Mouse (Mus musculus) brown adipose tissue, adult 24 weeks (tissue): ENCODE measurements at regions not wholly inside any gene's neighbourhood (a gene's known extent, or its start where the extent isn't known, plus 50 kb on each side); places are given as distances from the start of the nearest gene placed in this dataset.
A peak's percentile ranks its signal among the peaks of the same experiment; 100 is the strongest.

Experiments used
- H3K27ac ChIP-seq: fragments of 200-500 bp; replicated peaks from 2 replicates; pipeline ENCODE4 v1.5.1; 2012; ENCODE audit warnings: low read depth, mild to moderate bottlenecking, low read length
- H3K4me1 ChIP-seq: fragments of 200-500 bp; 2 replicates; pipeline ENCODE4 v1.6.1; 2012; ENCODE audit warnings: low read length, mixed read lengths; ENCODE audit not compliant: control insufficient read depth, insufficient read depth, insufficient read length
- H3K4me3 ChIP-seq: fragments of 200-500 bp; 2 replicates; pipeline ENCODE4 v1.5.1; 2012; ENCODE audit warnings: low read depth, mild to moderate bottlenecking, low read length, moderate library complexity; ENCODE audit not compliant: insufficient read depth

GRCm38 (mm10) chr16:24213577-24213976 is 179.7 kb upstream of the Lpp start:
- Histone ChIP-seq H3K27ac (no peak overlapping the region), H3K4me3 (no peak overlapping the region), H3K4me1 (no peaks in the 10 kb centered on the region)

GRCm38 (mm10) chr16:24212702-24213101 is 180.6 kb upstream of the Lpp start:
- Histone ChIP-seq H3K4me1 (no peaks in the 10 kb centered on the region), H3K27ac (no peak overlapping the region), H3K4me3 (no peak overlapping the region)

- H3K27ac ChIP-seq = no peak overlapping the region
- no peaks in the 10 kb centered on the region for H3K4me1 ChIP-seq
- no peak overlapping the region for H3K4me3 ChIP-seq
Measured at GRCm38 (mm10) chr16:24211588-24211987, 181.7 kb upstream of the Lpp start.

- peaks cover 4% of the 10 kb centered on the region; the same call in 1 of the 2 replicates for H3K4me1 ChIP-seq
- no peak overlapping the region for H3K4me3 ChIP-seq
- no peak overlapping the region for H3K27ac ChIP-seq
Measured at GRCm38 (mm10) chr16:24208876-24209275, 184.4 kb upstream of the Lpp start.

GRCm38 (mm10) chr16:24208118-24208517 is 185.2 kb upstream of the Lpp start:
- no peak overlapping the region for H3K27ac ChIP-seq
- no peak overlapping the region for H3K4me3 ChIP-seq
- peaks cover 4% of the 10 kb centered on the region; the same call in 1 of the 2 replicates for H3K4me1 ChIP-seq

GRCm38 (mm10) chr16:24207056-24207455 is 186.3 kb upstream of the Lpp start:
- Histone ChIP-seq H3K27ac (no peak overlapping the region), H3K4me1 (peaks cover 4% of the 10 kb centered on the region; the same call in 1 of the 2 replicates), H3K4me3 (no peak overlapping the region)

GRCm38 (mm10) chr16:24206461-24206861 is 186.8 kb upstream of the Lpp start:
- H3K27ac ChIP-seq = peak overlapping the region; percentile 57
- H3K4me1 ChIP-seq = peaks cover 4% of the 10 kb centered on the region; the same call in 1 of the 2 replicates
- no peak overlapping the region for H3K4me3 ChIP-seq

GRCm38 (mm10) chr16:24205594-24205993 is 187.7 kb upstream of the Lpp start:
- no peak overlapping the region for H3K4me3 ChIP-seq
- H3K4me1 ChIP-seq = peaks cover 4% of the 10 kb centered on the region; the same call in 1 of the 2 replicates
- H3K27ac ChIP-seq = no peak overlapping the region

GRCm38 (mm10) chr16:24204064-24204730 is 189.1 kb upstream of the Lpp start:
- Histone ChIP-seq H3K4me3 (no peak overlapping the region), H3K4me1 (peaks cover 11% of the 10 kb centered on the region), H3K27ac (no peak overlapping the region)

- no peak overlapping the region for H3K4me3 ChIP-seq
- H3K27ac ChIP-seq = no peak overlapping the region
- H3K4me1 ChIP-seq = peaks cover 12% of the 10 kb centered on the region
Measured at GRCm38 (mm10) chr16:24202653-24203052, 190.7 kb upstream of the Lpp start.

- Histone ChIP-seq H3K4me3 (no peak overlapping the region), H3K27ac (no peak overlapping the region), H3K4me1 (peaks cover 12% of the 10 kb centered on the region)
Measured at GRCm38 (mm10) chr16:24201455-24201854, 191.9 kb upstream of the Lpp start.

GRCm38 (mm10) chr16:24200200-24200599 is 193.1 kb upstream of the Lpp start:
- Histone ChIP-seq H3K4me3 (no peak overlapping the region), H3K27ac (peak overlapping the region; percentile 73), H3K4me1 (peaks cover 8% of the 10 kb centered on the region)

GRCm38 (mm10) chr16:24199408-24200167 is 193.7 kb upstream of the Lpp start:
- Histone ChIP-seq H3K4me1 (peaks cover 8% of the 10 kb centered on the region), H3K4me3 (no peak overlapping the region), H3K27ac (peak overlapping the region; percentile 73)

GRCm38 (mm10) chr16:24198291-24198690 is 195.0 kb upstream of the Lpp start:
- peak overlapping the region; percentile 18; the same call in 1 of the 2 replicates for H3K27ac ChIP-seq
- peaks cover 11% of the 10 kb centered on the region for H3K4me1 ChIP-seq
- H3K4me3 ChIP-seq = no peak overlapping the region

GRCm38 (mm10) chr16:24197618-24198017 is 195.7 kb upstream of the Lpp start:
- no peak overlapping the region for H3K27ac ChIP-seq
- no peak overlapping the region for H3K4me3 ChIP-seq
- peaks cover 18% of the 10 kb centered on the region for H3K4me1 ChIP-seq

- peaks cover 12% of the 10 kb centered on the region; the same call in 1 of the 2 replicates for H3K4me1 ChIP-seq
- peak overlapping the region; percentile 77 for H3K27ac ChIP-seq
- no peak overlapping the region for H3K4me3 ChIP-seq
Measured at GRCm38 (mm10) chr16:24193945-24194344, 199.4 kb upstream of the Lpp start.
